Mouse (Mus musculus) MEL (cell line): ENCODE measurements around the gene Olfr984.

ENCODE experiments used
- GABPA ChIP-seq: IDR thresholded peaks from 2 replicates; pipeline ENCODE4 v1.6.1; 2012; ENCODE audit warnings: low read depth, mild to moderate bottlenecking, inconsistent platforms, low read length, improper control_type of control experiment, moderate library complexity
- POLR2AphosphoS5 ChIP-seq: IDR thresholded peaks from 2 replicates; pipeline ENCODE4 v1.6.1; 2012; ENCODE audit warnings: low read depth, borderline replicate concordance, mild to moderate bottlenecking, inconsistent platforms, low read length, moderate library complexity, mixed read lengths
- TCF12 ChIP-seq: IDR thresholded peaks from 2 replicates; pipeline ENCODE4 v1.6.1; 2014; ENCODE audit warnings: low read depth, mild to moderate bottlenecking, inconsistent platforms, low read length, improper control_type of control experiment, moderate library complexity

DNA sequence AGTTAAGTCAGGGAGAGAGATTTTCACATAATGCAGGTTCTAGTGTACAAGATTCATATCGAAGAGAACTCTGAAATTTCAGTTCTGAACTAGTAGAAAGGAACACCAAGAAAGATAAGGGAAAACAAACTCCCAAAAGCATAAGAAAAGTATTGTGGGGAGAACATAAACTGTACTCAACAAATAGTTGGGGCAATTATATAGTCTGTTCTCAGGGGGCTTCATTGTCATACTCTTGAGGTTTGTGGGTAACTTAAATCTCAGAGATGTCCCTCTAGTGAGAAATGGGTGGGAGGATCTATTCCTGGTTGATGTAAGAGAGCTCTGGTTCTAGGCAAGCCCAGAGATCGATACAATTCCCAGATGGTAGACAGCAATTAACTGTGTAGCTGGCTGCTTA is 40.5 kb downstream of the Olfr984 start, which contains the start of gene Olfr982:
- TF ChIP-seq POLR2AphosphoS5 (no peak), TCF12 (no peak), GABPA (no peak)
